In the genomic region with DNA sequence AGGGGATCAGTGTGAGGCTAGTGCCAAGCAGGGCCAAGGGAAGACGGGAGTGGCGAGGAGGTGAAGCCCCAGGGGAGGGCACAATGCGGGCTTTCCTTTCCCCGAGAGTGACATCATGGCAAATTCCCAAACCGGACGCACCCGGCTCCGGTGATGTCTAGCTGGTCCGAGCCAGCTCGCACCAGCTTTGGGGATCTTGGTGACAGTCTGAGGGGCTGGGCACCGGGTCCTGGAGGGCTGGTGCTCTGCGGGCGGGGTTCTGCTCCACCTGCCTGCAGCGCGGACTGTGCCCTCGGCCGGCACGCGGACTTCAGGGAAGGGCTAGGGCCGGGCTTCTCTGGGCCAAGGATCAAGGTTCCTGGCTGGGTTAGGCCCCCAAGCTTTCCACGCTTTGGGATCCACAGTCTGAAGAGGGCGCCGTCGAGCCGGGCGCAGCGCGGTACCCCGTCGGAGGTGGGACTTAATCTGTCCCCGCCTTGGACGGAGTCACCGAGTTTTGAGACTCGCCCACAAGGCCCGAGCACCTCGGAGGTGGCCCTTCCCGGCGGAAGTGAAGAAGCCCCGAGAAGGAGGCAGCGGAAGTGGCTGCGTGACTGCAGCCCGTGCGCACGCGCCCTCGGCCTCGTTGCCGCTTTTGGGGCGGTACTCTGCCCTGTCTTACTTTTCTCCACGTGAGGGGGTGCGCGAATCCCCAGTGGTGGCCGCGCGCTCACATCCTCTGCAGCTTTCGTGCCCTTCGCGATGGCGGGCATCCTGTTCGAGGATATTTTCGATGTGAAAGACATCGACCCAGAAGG, we compare ENCODE assay signal across 8 mouse cellular contexts. TPM values are rescaled to one million over a fixed set of nuclear protein-coding genes. Genes with fewer than 3 reads are reported as not detected.
A peak's percentile ranks its signal among the peaks of the same experiment; 100 is the strongest.
DNase-seq lines count a peak whose midpoint lies in the region; ATAC-seq and TF ChIP-seq lines count a peak whose summit lies in the region.

A gene (plus strand): TSS at position 485 of the 797 bp plus-strand sequence.
A gene (minus strand): TSS at position 566 of the 797 bp plus-strand sequence.

- peak within 1 kb of the TSS; percentile 84 for H3K4me2 ChIP-seq in embryonic facial prominence, embryonic 15.5 days (replicated peaks)
- peak within 1 kb of the TSS; percentile 91 for H3K4me2 ChIP-seq in limb, embryonic 14.5 days (replicated peaks; ENCODE audit: low read depth, low read length, severe bottlenecking)
- H3K4me2 ChIP-seq in midbrain, postnatal 0 days (ENCODE audit: low read depth, low read length, poor library complexity, severe bottlenecking) = peak within 1 kb of the TSS; percentile 94

- no peaks in the 10 kb centered on the region for H3K9me3 ChIP-seq in embryonic facial prominence, embryonic 15.5 days (replicated peaks)
- H3K9me3 ChIP-seq in limb, embryonic 14.5 days (ENCODE audit: control insufficient read depth, low read length) = no peaks in the 10 kb centered on the region
- H3K9me3 ChIP-seq in midbrain, postnatal 0 days (ENCODE audit: low read length) = no peaks in the 10 kb centered on the region

- ATAC-seq in embryonic facial prominence, embryonic 15.5 days (ENCODE audit: insufficient number of reproducible peaks, low FRiP score, low TSS enrichment, low read depth) = peak; percentile 84
- ATAC-seq in limb, embryonic 14.5 days (ENCODE audit: low FRiP score, low read depth) = peak; percentile 83
- ATAC-seq in midbrain, postnatal 0 days (ENCODE audit: low FRiP score) = peak; percentile 90

- no peaks in the 10 kb centered on the region for H3K4me1 ChIP-seq in bone marrow, adult 2 months (ENCODE audit: control insufficient read depth, insufficient read depth, low read length)
- peaks cover 38% of the 10 kb centered on the region for H3K4me1 ChIP-seq in embryonic facial prominence, embryonic 15.5 days
- peaks cover 20% of the 10 kb centered on the region for H3K4me1 ChIP-seq in limb, embryonic 14.5 days (ENCODE audit: control insufficient read depth, insufficient read depth, low read length)
- H3K4me1 ChIP-seq in midbrain, postnatal 0 days (ENCODE audit: insufficient read depth, low read length) = peaks cover 12% of the 10 kb centered on the region

- H3K27ac ChIP-seq in bone marrow, adult 2 months (ENCODE audit: control insufficient read depth, insufficient read depth, low read depth, low read length, poor library complexity) = peak within 1 kb of the TSS; percentile 78
- peak within 1 kb of the TSS; percentile 98 for H3K27ac ChIP-seq in embryonic facial prominence, embryonic 15.5 days (replicated peaks)
- H3K27ac ChIP-seq in limb, embryonic 14.5 days (replicated peaks; ENCODE audit: low read depth, low read length) = peak within 1 kb of the TSS; percentile 94
- H3K27ac ChIP-seq in midbrain, postnatal 0 days (ENCODE audit: low read depth, low read length) = peak within 1 kb of the TSS; percentile 96

- peak within 1 kb of the TSS; percentile 94 for H3K4me3 ChIP-seq in bone marrow, adult 2 months (replicated peaks; ENCODE audit: control insufficient read depth, low read depth, low read length)
- peak within 1 kb of the TSS; percentile 72 for H3K4me3 ChIP-seq in embryonic facial prominence, embryonic 15.5 days (replicated peaks)
- H3K4me3 ChIP-seq in limb, embryonic 14.5 days (replicated peaks; ENCODE audit: low read length) = peak within 1 kb of the TSS; percentile 72
- H3K4me3 ChIP-seq in midbrain, postnatal 0 days (ENCODE audit: low read depth, low read length) = peak within 1 kb of the TSS; percentile 56

- H3K36me3 ChIP-seq in embryonic facial prominence, embryonic 15.5 days = peaks cover 23% of the 10 kb centered on the region
- peaks cover 30% of the 10 kb centered on the region for H3K36me3 ChIP-seq in limb, embryonic 14.5 days (ENCODE audit: control insufficient read depth, insufficient read depth, low read length)
- peaks cover 13% of the 10 kb centered on the region for H3K36me3 ChIP-seq in midbrain, postnatal 0 days (ENCODE audit: insufficient read depth, low read length)

- H3K27me3 ChIP-seq in embryonic facial prominence, embryonic 15.5 days = no peaks in the 10 kb centered on the region
- H3K27me3 ChIP-seq in limb, embryonic 14.5 days (ENCODE audit: control insufficient read depth, insufficient read depth, low read length) = no peaks in the 10 kb centered on the region
- no peaks in the 10 kb centered on the region for H3K27me3 ChIP-seq in midbrain, postnatal 0 days (ENCODE audit: insufficient read depth, low read length)

- TF ChIP-seq POLR2A in bone marrow, adult 2 months (IDR thresholded peaks at IDR 0.05; ENCODE audit: borderline replicate concordance, control insufficient read depth, low read depth, low read length) = peak; percentile 54; the same call in 1 of the 2 replicates
- TF ChIP-seq POLR2A in limb, embryonic 14.5 days (IDR thresholded peaks at IDR 0.05; ENCODE audit: borderline replicate concordance, extremely low read depth, insufficient read depth, insufficient read length) = peak; percentile 64; the same call in 1 of the 2 replicates

- TF ChIP-seq CTCF in bone marrow, adult 2 months (IDR thresholded peaks at IDR 0.05; ENCODE audit: control insufficient read depth, insufficient read depth, low read length) = peak; percentile 71; the same call in 1 of the 2 replicates
- peak; percentile 74 for TF ChIP-seq CTCF in midbrain, postnatal 0 days (IDR thresholded peaks at IDR 0.05)

- under 1% methylated on average over 62 of the region's 62 CpGs for WGBS in bone marrow, adult 2 months
- under 1% methylated on average over 62 of the region's 62 CpGs for WGBS in embryonic facial prominence, embryonic 15.5 days
- under 1% methylated on average over 61 of the region's 62 CpGs for WGBS in limb, embryonic 14.5 days
- WGBS in midbrain, postnatal 0 days = under 1% methylated on average over 62 of the region's 62 CpGs

- H3K9ac ChIP-seq in embryonic facial prominence, embryonic 15.5 days = peak within 1 kb of the TSS; percentile 73
- peak within 1 kb of the TSS; percentile 72 for H3K9ac ChIP-seq in limb, embryonic 14.5 days (ENCODE audit: low read depth, low read length, severe bottlenecking)
- peak within 1 kb of the TSS; percentile 86 for H3K9ac ChIP-seq in midbrain, postnatal 0 days (replicated peaks; ENCODE audit: low read length, poor library complexity, severe bottlenecking)

- peak; percentile 99 for DNase-seq in 416B (ENCODE audit: low read depth)
- DNase-seq in heart, adult 8-10 months (ENCODE audit: low spot score) = peak; percentile 98
- DNase-seq in kidney, adult 9 months = peak; percentile 99
- peak; percentile 96 for DNase-seq in limb, embryonic 14.5 days (ENCODE audit: low spot score)
- peak; percentile 97 for DNase-seq in midbrain, postnatal 0 days (ENCODE audit: low spot score)
- peak; percentile 92 to 93 for DNase-seq in spleen, postnatal 14 days (ENCODE audit: low spot score in 2 of 2)

RNA-seq across cellular contexts. Expression of the first gene that starts in this region (rescaled TPM):
- polyA plus RNA-seq in bone marrow, adult 2 months (2011; ENCODE audit: insufficient read depth, insufficient read length, low replicate concordance, missing spikeins) = 31.6 and 50.1 TPM in 2 replicates
- 90.0 and 100 TPM in 2 replicates for polyA plus RNA-seq in embryonic facial prominence, embryonic 15.5 days (2015; fragmentation: Nextera tagmentation; extraction: Ambion mirVana)
- 10 to 100 TPM in 1 of 4 experiments, 1 to 10 TPM in 3; 7.8 to 11.2 (median 9.1) TPM for total RNA-seq in heart, adult 8-10 months (2022)
- 65.1 and 77.0 TPM in 2 replicates for polyA plus RNA-seq in limb, embryonic 14.5 days (2012; rRNA removed)
- polyA plus RNA-seq in limb, embryonic 14.5 days (2014; fragmentation: Nextera tagmentation; extraction: Ambion mirVana) = 112 and 121 TPM in 2 replicates
- 40.0 and 40.3 TPM in 2 replicates for total RNA-seq in midbrain, postnatal 0 days (2014; rRNA removed)
- 72.3 and 84.6 TPM in 2 replicates for polyA plus RNA-seq in midbrain, postnatal 0 days (2015; fragmentation: Nextera tagmentation; extraction: Ambion mirVana)

RNA-seq across cellular contexts. Expression of the second gene that starts in this region (rescaled TPM):
- polyA plus RNA-seq in bone marrow, adult 2 months (2011; ENCODE audit: insufficient read depth, insufficient read length, low replicate concordance, missing spikeins) = 12.8 and 23.1 TPM in 2 replicates
- 15.6 and 16.0 TPM in 2 replicates for polyA plus RNA-seq in embryonic facial prominence, embryonic 15.5 days (2015; fragmentation: Nextera tagmentation; extraction: Ambion mirVana)
- 1 to 10 TPM; 1.5 to 3.3 (median 2.1) TPM for total RNA-seq in heart, adult 8-10 months (2022)
- 72.9 and 102 TPM in 2 replicates for polyA plus RNA-seq in limb, embryonic 14.5 days (2012; rRNA removed)
- polyA plus RNA-seq in limb, embryonic 14.5 days (2014; fragmentation: Nextera tagmentation; extraction: Ambion mirVana) = 17.1 and 21.6 TPM in 2 replicates
- 61.9 and 69.4 TPM in 2 replicates for total RNA-seq in midbrain, postnatal 0 days (2014; rRNA removed)
- 21.1 and 21.9 TPM in 2 replicates for polyA plus RNA-seq in midbrain, postnatal 0 days (2015; fragmentation: Nextera tagmentation; extraction: Ambion mirVana)

Comparison
In these comparisons a context has a peak if more than half of its experiments do, and no peak if none do; other contexts are left out.
1. Peak in every context shown above with its lines: DNase-seq, ATAC-seq, H3K4me3 ChIP-seq and H3K27ac ChIP-seq.
2. RNA of the second gene that starts in this region (total RNA-seq): 61.9 to 69.4 TPM in midbrain, postnatal 0 days; 1.5 to 3.3 TPM in heart, adult 8-10 months; every median in the first group is over 10 times any median in the second.